Mouse (Mus musculus): ENCODE measurements around the gene Olfr764-ps1. TPM values are rescaled to one million over a fixed set of nuclear protein-coding genes. Genes with fewer than 3 reads are reported as not detected.
"Not testable (repeated sequence)": the region's sequence is repeated elsewhere in the genome, so short reads cannot be mapped to it uniquely, and the experiment has no call there.

Olfr764-ps1 gene
- polyA plus RNA-seq, 1 experiment from 2014 or later: not detected

- WGBS: 78% methylated on average over 2 of the region's 2 CpGs
- H3K9me3 ChIP-seq (replicated peaks; ENCODE audit: control insufficient read depth, low read length, poor library complexity, severe bottlenecking): no peaks in the 10 kb centered on the region
- no peak within 1 kb of the TSS for H3K27ac ChIP-seq (ENCODE audit: low read length)
- no peak for ATAC-seq
- H3K27me3 ChIP-seq (ENCODE audit: control insufficient read depth, insufficient read depth, low read depth, low read length): no peaks in the 10 kb centered on the region
- H3K36me3 ChIP-seq (ENCODE audit: control insufficient read depth, insufficient read depth, low read length): no peaks in the 10 kb centered on the region
- no peak within 1 kb of the TSS for H3K9ac ChIP-seq (ENCODE audit: low read depth, low read length)
- no peak within 1 kb of the TSS for H3K4me2 ChIP-seq (ENCODE audit: low read length)
- H3K4me1 ChIP-seq (ENCODE audit: control insufficient read depth, insufficient read depth, low read length): no peaks in the 10 kb centered on the region
- H3K4me3 ChIP-seq (ENCODE audit: low read depth, low read length): no peak within 1 kb of the TSS
Observed at GRCm38 (mm10) chr10:129010288-129010841, 29.3 kb downstream of the Olfr764-ps1 start, which contains the start of gene Olfr763. Gene Olfr763, plus strand, starts transcription at chr10:129010791.

- WGBS: 69% methylated on average over 14 of the region's 14 CpGs
Observed at GRCm38 (mm10) chr10:129004032-129004920, 35.4 kb downstream of the Olfr764-ps1 start.

GRCm38 (mm10) chr10:128996523-128997040 is 43.1 kb downstream of the Olfr764-ps1 start:
- 80% methylated on average over 4 of the region's 4 CpGs for WGBS
- Histone ChIP-seq H3K4me1 (ENCODE audit: control insufficient read depth, insufficient read depth, low read length) (no peaks in the 10 kb centered on the region), H3K27me3 (ENCODE audit: control insufficient read depth, insufficient read depth, low read depth, low read length) (no peaks in the 10 kb centered on the region), H3K4me2 (ENCODE audit: low read length) (no peak overlapping the region), H3K4me3 (ENCODE audit: low read depth, low read length) (no peak overlapping the region), H3K9ac (ENCODE audit: low read depth, low read length) (no peak overlapping the region), H3K27ac (ENCODE audit: low read length) (no peak overlapping the region), H3K36me3 (ENCODE audit: control insufficient read depth, insufficient read depth, low read length) (no peaks in the 10 kb centered on the region), H3K9me3 (replicated peaks; ENCODE audit: control insufficient read depth, low read length, poor library complexity, severe bottlenecking) (no peaks in the 10 kb centered on the region)
- ATAC-seq: 0 out of 2 replicates have a peak, but pooled peaks have one; percentile 32

More at GRCm38 (mm10) chr10:129004032-129004920, 35.4 kb downstream of the Olfr764-ps1 start:
- ATAC-seq: no peak
- H3K27ac ChIP-seq (ENCODE audit: low read length): no peak overlapping the region
- no peaks in the 10 kb centered on the region for H3K9me3 ChIP-seq (replicated peaks; ENCODE audit: control insufficient read depth, low read length, poor library complexity, severe bottlenecking)
- no peak overlapping the region for H3K4me3 ChIP-seq (ENCODE audit: low read depth, low read length)
- no peak overlapping the region for H3K9ac ChIP-seq (ENCODE audit: low read depth, low read length)
- no peaks in the 10 kb centered on the region for H3K4me1 ChIP-seq (ENCODE audit: control insufficient read depth, insufficient read depth, low read length)
- H3K27me3 ChIP-seq (ENCODE audit: control insufficient read depth, insufficient read depth, low read depth, low read length): no peaks in the 10 kb centered on the region
- H3K36me3 ChIP-seq (ENCODE audit: control insufficient read depth, insufficient read depth, low read length): no peaks in the 10 kb centered on the region
- H3K4me2 ChIP-seq (ENCODE audit: low read length): no peak overlapping the region

- 100% methylated on average over 1 of the region's 1 CpGs for WGBS
Observed at GRCm38 (mm10) chr10:128995796-128996195, 43.9 kb downstream of the Olfr764-ps1 start.

GRCm38 (mm10) chr10:128990994-128991393 is 48.7 kb downstream of the Olfr764-ps1 start:
- Histone ChIP-seq H3K4me1 (ENCODE audit: control insufficient read depth, insufficient read depth, low read length) (no peaks in the 10 kb centered on the region), H3K36me3 (ENCODE audit: control insufficient read depth, insufficient read depth, low read length) (no peaks in the 10 kb centered on the region), H3K4me2 (ENCODE audit: low read length) (no peak overlapping the region), H3K27me3 (ENCODE audit: control insufficient read depth, insufficient read depth, low read depth, low read length) (no peaks in the 10 kb centered on the region), H3K9me3 (replicated peaks; ENCODE audit: control insufficient read depth, low read length, poor library complexity, severe bottlenecking) (no peaks in the 10 kb centered on the region), H3K4me3 (ENCODE audit: low read depth, low read length) (no peak overlapping the region), H3K9ac (ENCODE audit: low read depth, low read length) (no peak overlapping the region), H3K27ac (ENCODE audit: low read length) (no peak overlapping the region)
- ATAC-seq: no peak

More at GRCm38 (mm10) chr10:128995796-128996195, 43.9 kb downstream of the Olfr764-ps1 start:
- H3K4me3 ChIP-seq (ENCODE audit: low read depth, low read length): no peak overlapping the region
- H3K4me1 ChIP-seq (ENCODE audit: control insufficient read depth, insufficient read depth, low read length): no peaks in the 10 kb centered on the region
- no peaks in the 10 kb centered on the region for H3K36me3 ChIP-seq (ENCODE audit: control insufficient read depth, insufficient read depth, low read length)
- H3K27ac ChIP-seq (ENCODE audit: low read length): no peak overlapping the region
- H3K9ac ChIP-seq (ENCODE audit: low read depth, low read length): no peak overlapping the region
- ATAC-seq: no peak
- no peaks in the 10 kb centered on the region for H3K27me3 ChIP-seq (ENCODE audit: control insufficient read depth, insufficient read depth, low read depth, low read length)
- H3K9me3 ChIP-seq (replicated peaks; ENCODE audit: control insufficient read depth, low read length, poor library complexity, severe bottlenecking): no peaks in the 10 kb centered on the region
- H3K4me2 ChIP-seq (ENCODE audit: low read length): no peak overlapping the region

GRCm38 (mm10) chr10:128990129-128990850 is 49.4 kb downstream of the Olfr764-ps1 start:
- not testable (repeated sequence) for H3K27me3 ChIP-seq (ENCODE audit: control insufficient read depth, insufficient read depth, low read depth, low read length); H3K4me1 ChIP-seq (ENCODE audit: control insufficient read depth, insufficient read depth, low read length); H3K4me3 ChIP-seq (ENCODE audit: low read depth, low read length); H3K9me3 ChIP-seq (replicated peaks; ENCODE audit: control insufficient read depth, low read length, poor library complexity, severe bottlenecking); ATAC-seq; H3K9ac ChIP-seq (ENCODE audit: low read depth, low read length); H3K36me3 ChIP-seq (ENCODE audit: control insufficient read depth, insufficient read depth, low read length); H3K27ac ChIP-seq (ENCODE audit: low read length); H3K4me2 ChIP-seq (ENCODE audit: low read length)
- WGBS: 65% methylated on average over 7 of the region's 10 CpGs

GRCm38 (mm10) chr10:128989131-128989530 is 50.6 kb downstream of the Olfr764-ps1 start, which contains the start of gene Olfr9:
Gene Olfr9, plus strand, starts transcription at chr10:128989431.
- H3K9ac ChIP-seq (ENCODE audit: low read depth, low read length); H3K27ac ChIP-seq (ENCODE audit: low read length); H3K9me3 ChIP-seq (replicated peaks; ENCODE audit: control insufficient read depth, low read length, poor library complexity, severe bottlenecking); H3K4me3 ChIP-seq (ENCODE audit: low read depth, low read length); H3K4me1 ChIP-seq (ENCODE audit: control insufficient read depth, insufficient read depth, low read length); H3K27me3 ChIP-seq (ENCODE audit: control insufficient read depth, insufficient read depth, low read depth, low read length); H3K4me2 ChIP-seq (ENCODE audit: low read length); ATAC-seq; H3K36me3 ChIP-seq (ENCODE audit: control insufficient read depth, insufficient read depth, low read length): not testable (repeated sequence)
- 67% methylated on average over 1 of the region's 1 CpGs for WGBS
